Mouse (Mus musculus) neural tube, embryonic 13.5 days (tissue): ENCODE data around the gene Pla2g2c. TPM values are rescaled to one million over a fixed set of nuclear protein-coding genes. Genes with fewer than 3 reads are reported as not detected.
A peak's percentile ranks its signal among the peaks of the same experiment; 100 is the strongest.

Experiments used
- ATAC-seq: fragments of 200-750 bp; cut with Nextera tagmentation; 2 replicates; pipeline ENCODE4 v1.8.0; 2017; ENCODE audit warnings: low read depth, mild to moderate bottlenecking, moderate TSS enrichment, moderate library complexity
- H3K27ac ChIP-seq: fragments of 300-500 bp; sonication (generic); replicated peaks from 2 replicates; pipeline ENCODE4 v1.5.1; 2015; ENCODE audit warnings: moderate library complexity, mild to moderate bottlenecking, inconsistent platforms
- H3K27me3 ChIP-seq: fragments of 300-500 bp; sonication (generic); 2 replicates; pipeline ENCODE4 v1.6.1; 2015; ENCODE audit warnings: mild to moderate bottlenecking, inconsistent platforms
- H3K36me3 ChIP-seq: fragments of 300-500 bp; sonication (generic); 2 replicates; pipeline ENCODE4 v1.6.1; 2015; ENCODE audit warnings: mild to moderate bottlenecking, inconsistent platforms
- H3K4me1 ChIP-seq: fragments of 300-500 bp; sonication (generic); replicated peaks from 2 replicates; pipeline ENCODE4 v1.6.1; 2015; ENCODE audit warnings: inconsistent platforms
- H3K4me2 ChIP-seq: fragments of 300-500 bp; sonication (generic); 2 replicates; pipeline ENCODE4 v1.6.1; 2015; ENCODE audit warnings: inconsistent platforms, mild to moderate bottlenecking, moderate library complexity
- H3K4me3 ChIP-seq: fragments of 300-500 bp; sonication (generic); 2 replicates; pipeline ENCODE4 v1.5.1; 2015; ENCODE audit warnings: mild to moderate bottlenecking, inconsistent platforms
- H3K9ac ChIP-seq: fragments of 300-500 bp; sonication (generic); 2 replicates; pipeline ENCODE4 v1.6.1; 2015; ENCODE audit warnings: moderate library complexity, mild to moderate bottlenecking, inconsistent platforms
- H3K9me3 ChIP-seq: fragments of 300-500 bp; sonication (generic); 2 replicates; pipeline ENCODE4 v1.6.1; 2016; ENCODE audit warnings: inconsistent platforms
- WGBS: fragments of 180-500 bp; shearing (Covaris S2); methylation state at CpG from one replicate; pipeline ENCODE4 v1.1.7; 2015; 5-methylcytosine and 5-hydroxymethylcytosine counted together
- polyA plus RNA-seq: library from polyadenylated mRNA; unstranded; fragments of >200 nt; fragmentation: Nextera tagmentation; extraction: Ambion mirVana; gene quantifications from 2 replicates; pipeline ENCODE4 v1.2.1, GENCODE M21; 2015

The Pla2g2c gene
- polyA plus RNA-seq, 1 experiment from 2014 or later = 0.39 TPM

DNA sequence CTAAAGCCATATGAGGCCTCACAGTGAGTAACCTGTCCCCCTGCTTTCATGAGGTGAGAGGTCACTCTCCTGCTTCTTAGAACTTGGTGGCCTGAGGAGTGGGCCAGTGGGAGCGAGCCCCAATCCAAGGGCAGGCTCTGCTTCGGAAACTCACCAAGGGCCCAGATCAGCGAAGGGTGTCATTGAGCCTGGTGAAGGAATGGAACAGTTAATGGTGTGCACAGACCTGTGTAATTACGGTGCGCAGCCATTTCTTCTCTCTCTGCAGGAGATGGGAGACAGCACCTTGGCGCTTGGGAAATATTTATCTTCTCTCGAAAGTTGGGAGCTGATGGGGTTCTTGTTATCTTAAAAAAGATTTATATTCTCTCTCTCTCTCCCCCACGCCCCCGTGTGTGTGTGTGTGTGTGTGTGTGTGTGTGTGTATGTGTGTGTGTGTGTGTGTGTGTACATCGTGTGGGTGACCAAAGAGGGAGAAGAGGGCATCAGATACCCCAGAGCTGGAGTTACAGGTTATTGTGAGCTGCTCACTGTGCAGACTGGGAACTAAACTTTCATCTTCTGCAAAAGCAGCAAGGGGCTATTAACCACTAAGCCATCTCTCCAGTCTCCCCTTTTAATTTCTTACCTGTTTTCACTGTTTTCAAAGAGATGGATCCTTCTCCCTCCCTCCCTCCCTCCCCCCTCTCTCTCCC lies 27.3 kb upstream of the Pla2g2c start:
- WGBS = 17% methylated on average over 7 of the region's 10 CpGs
- Histone ChIP-seq H3K27ac (no peak overlapping the region), H3K36me3 (no peaks in the 10 kb centered on the region), H3K27me3 (peaks cover 7% of the 10 kb centered on the region; the same call in 1 of the 2 replicates), H3K4me3 (no peak overlapping the region), H3K4me2 (no peak overlapping the region), H3K4me1 (peaks cover 33% of the 10 kb centered on the region), H3K9ac (no peak overlapping the region), H3K9me3 (no peaks in the 10 kb centered on the region)
- ATAC-seq = no peak

- peaks cover 4% of the 10 kb centered on the region; the same call in 1 of the 2 replicates for H3K27me3 ChIP-seq
- H3K9me3 ChIP-seq = no peaks in the 10 kb centered on the region
- H3K4me1 ChIP-seq = peaks cover 23% of the 10 kb centered on the region
- H3K36me3 ChIP-seq = no peaks in the 10 kb centered on the region
- no peak overlapping the region for H3K9ac ChIP-seq
- ATAC-seq = no peak
- H3K4me3 ChIP-seq = no peak overlapping the region
- WGBS = 52% methylated on average over 2 of the region's 2 CpGs
- H3K27ac ChIP-seq = no peak overlapping the region
- no peak overlapping the region for H3K4me2 ChIP-seq
These were observed 26.3 kb upstream of the Pla2g2c start for GRCm38 (mm10) chr4:138698296-138698695.

- no peak overlapping the region for H3K27ac ChIP-seq
- H3K4me1 ChIP-seq = peaks cover 13% of the 10 kb centered on the region
- H3K4me3 ChIP-seq = no peak overlapping the region
- 27% methylated on average over 15 of the region's 15 CpGs for WGBS
- peak; percentile 75 for ATAC-seq
- H3K9ac ChIP-seq = no peak overlapping the region
- H3K27me3 ChIP-seq = peaks cover 4% of the 10 kb centered on the region; the same call in 1 of the 2 replicates
- no peak overlapping the region for H3K4me2 ChIP-seq
- H3K9me3 ChIP-seq = no peaks in the 10 kb centered on the region
- no peaks in the 10 kb centered on the region for H3K36me3 ChIP-seq
These were observed 24.2 kb upstream of the Pla2g2c start for GRCm38 (mm10) chr4:138700184-138700982.

DNA sequence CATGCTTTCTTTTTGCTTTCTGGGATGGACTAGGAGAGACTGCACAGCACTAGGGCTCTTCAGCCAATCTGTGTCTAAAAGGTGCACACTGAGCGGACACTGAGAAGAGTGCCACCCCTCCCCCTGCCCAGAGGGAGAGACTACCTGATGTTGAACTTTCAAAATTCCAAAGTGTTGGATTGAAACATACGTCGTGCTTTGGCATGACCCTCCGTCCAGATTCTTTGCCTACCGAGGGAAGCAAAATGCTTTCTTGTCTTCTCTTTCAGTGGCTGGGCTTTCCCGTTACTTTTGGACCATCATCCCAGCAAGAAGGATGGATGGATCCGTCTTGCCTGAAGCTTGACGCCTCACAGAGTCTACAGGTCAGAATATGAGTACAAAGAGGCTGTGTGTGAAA lies 23.5 kb upstream of the Pla2g2c start:
- no peak overlapping the region for H3K27ac ChIP-seq
- peak; percentile 43; the same call in 1 of the 2 replicates for ATAC-seq

DNA sequence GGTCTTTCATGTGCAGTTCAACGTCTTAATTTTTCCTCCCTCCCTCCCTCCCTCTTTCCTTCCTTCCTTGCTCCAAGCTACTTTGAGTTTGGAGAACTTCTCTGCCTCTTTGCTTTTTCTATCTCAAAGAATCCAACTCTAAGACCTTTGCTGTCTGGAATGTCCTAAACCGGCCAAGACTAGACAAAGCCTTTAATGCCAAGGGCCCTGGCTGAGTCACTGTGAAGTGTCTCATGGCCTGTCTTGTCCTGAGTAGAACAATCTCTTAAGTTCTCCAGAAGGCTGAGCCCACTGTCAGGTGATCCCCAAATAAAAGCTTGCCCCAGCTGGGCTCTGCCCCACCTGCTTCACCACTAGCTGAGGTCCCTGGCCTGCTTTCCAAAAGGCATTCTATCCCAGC lies 22.6 kb upstream of the Pla2g2c start:
- no peak for ATAC-seq

More for the DNA sequence above, 23.5 kb upstream of the Pla2g2c start:
- H3K36me3 ChIP-seq = no peaks in the 10 kb centered on the region
- H3K4me1 ChIP-seq = peaks cover 13% of the 10 kb centered on the region
- no peaks in the 10 kb centered on the region for H3K9me3 ChIP-seq
- H3K9ac ChIP-seq = no peak overlapping the region
- H3K27me3 ChIP-seq = peaks cover 4% of the 10 kb centered on the region; the same call in 1 of the 2 replicates
- no peak overlapping the region for H3K4me2 ChIP-seq
- 74% methylated on average over 8 of the region's 8 CpGs for WGBS
- H3K4me3 ChIP-seq = no peak overlapping the region

GRCm38 (mm10) chr4:138702528-138702927 lies 22.1 kb upstream of the Pla2g2c start:
- no peaks in the 10 kb centered on the region; the same call in 1 of the 2 replicates for H3K27me3 ChIP-seq
- H3K27ac ChIP-seq = no peak overlapping the region
- H3K9ac ChIP-seq = no peak overlapping the region
- H3K36me3 ChIP-seq = no peaks in the 10 kb centered on the region
- H3K4me1 ChIP-seq = no peaks in the 10 kb centered on the region
- H3K4me2 ChIP-seq = no peak overlapping the region
- no peaks in the 10 kb centered on the region for H3K9me3 ChIP-seq
- no peak for ATAC-seq
- no peak overlapping the region for H3K4me3 ChIP-seq
- WGBS = 78% methylated on average over 8 of the region's 8 CpGs

More for the DNA sequence above, 22.6 kb upstream of the Pla2g2c start:
- Histone ChIP-seq H3K36me3 (no peaks in the 10 kb centered on the region), H3K4me2 (no peak overlapping the region), H3K4me1 (peaks cover 4% of the 10 kb centered on the region), H3K27me3 (no peaks in the 10 kb centered on the region; the same call in 1 of the 2 replicates), H3K9ac (no peak overlapping the region), H3K27ac (no peak overlapping the region), H3K4me3 (no peak overlapping the region), H3K9me3 (no peaks in the 10 kb centered on the region)
- WGBS = 83% methylated on average over 2 of the region's 2 CpGs

DNA sequence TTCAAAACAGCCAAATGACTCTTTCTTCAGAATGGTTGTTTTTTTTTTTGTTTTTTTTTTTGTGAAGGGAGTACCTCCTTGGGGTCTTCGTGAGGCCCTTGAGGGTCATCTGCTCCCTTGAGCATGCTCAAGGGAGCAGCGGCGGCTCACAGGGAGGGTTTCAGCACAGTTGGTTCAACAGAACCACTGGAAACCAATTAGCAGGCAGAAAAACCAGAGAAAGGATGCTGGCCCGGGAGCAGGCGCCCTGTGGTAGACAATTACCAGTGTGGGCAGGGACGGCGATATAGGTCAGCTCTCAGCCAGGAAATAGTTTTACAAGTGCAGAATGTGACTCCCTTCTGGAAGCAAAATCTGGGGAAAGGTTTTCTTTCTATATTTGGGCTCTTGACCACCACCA lies 21.0 kb upstream of the Pla2g2c start:
- H3K27ac ChIP-seq = no peak overlapping the region
- no peak overlapping the region for H3K9ac ChIP-seq
- H3K4me1 ChIP-seq = no peaks in the 10 kb centered on the region; the same call in 1 of the 2 replicates
- ATAC-seq = no peak
- no peaks in the 10 kb centered on the region; the same call in 1 of the 2 replicates for H3K27me3 ChIP-seq
- H3K4me3 ChIP-seq = no peak overlapping the region
- no peaks in the 10 kb centered on the region for H3K9me3 ChIP-seq
- H3K4me2 ChIP-seq = no peak overlapping the region
- H3K36me3 ChIP-seq = no peaks in the 10 kb centered on the region
- 55% methylated on average over 7 of the region's 7 CpGs for WGBS

- Histone ChIP-seq H3K27me3 (no peaks in the 10 kb centered on the region; the same call in 1 of the 2 replicates), H3K4me1 (no peaks in the 10 kb centered on the region; the same call in 1 of the 2 replicates), H3K9ac (no peak overlapping the region), H3K4me3 (no peak overlapping the region), H3K27ac (no peak overlapping the region), H3K36me3 (no peaks in the 10 kb centered on the region), H3K4me2 (no peak overlapping the region), H3K9me3 (no peaks in the 10 kb centered on the region)
- no peak for ATAC-seq
- 90% methylated on average over 4 of the region's 4 CpGs for WGBS
These were observed 20.4 kb upstream of the Pla2g2c start for GRCm38 (mm10) chr4:138704169-138704568.

DNA sequence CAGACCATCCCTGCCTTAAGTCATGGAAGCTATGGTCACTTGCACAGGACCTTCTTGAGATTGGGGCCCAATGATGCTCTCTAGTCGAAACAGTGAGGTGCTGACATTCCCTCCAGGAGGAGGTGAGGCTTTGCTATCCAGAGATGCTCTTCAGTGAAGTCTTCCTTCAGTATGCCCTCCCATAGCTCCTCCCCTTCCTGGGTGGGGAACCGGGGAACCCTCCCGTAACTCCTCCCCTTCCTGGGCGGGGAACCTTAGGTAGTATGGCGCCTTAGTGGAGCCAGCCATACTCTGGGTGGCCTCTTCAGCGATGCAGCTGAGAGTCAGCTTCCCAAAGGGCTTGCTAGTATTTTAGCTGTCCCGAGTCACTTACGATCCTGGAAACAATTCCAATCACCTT lies 18.0 kb upstream of the Pla2g2c start:
- WGBS = 94% methylated on average over 8 of the region's 8 CpGs

DNA sequence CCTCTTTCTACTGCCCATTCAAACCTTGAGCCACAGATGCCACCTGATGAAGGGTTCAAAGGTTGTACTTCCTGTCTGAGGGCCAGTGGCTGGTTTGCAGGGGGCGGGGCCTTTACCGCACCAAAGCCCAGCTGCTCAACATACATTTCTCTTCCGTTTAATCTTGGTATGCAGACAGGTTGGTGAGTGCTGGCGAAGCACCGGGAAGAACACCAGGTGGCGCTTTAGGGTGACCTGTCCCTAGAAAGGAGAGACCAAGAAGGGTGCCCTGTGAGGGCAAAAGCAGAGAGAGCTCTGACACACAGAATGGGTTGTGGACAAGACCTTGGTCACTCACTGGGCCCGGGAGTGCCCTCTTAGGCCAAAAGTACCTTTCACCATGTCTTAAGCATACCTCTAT lies 16.0 kb upstream of the Pla2g2c start:
- H3K4me1 ChIP-seq = peaks cover 15% of the 10 kb centered on the region
- H3K27me3 ChIP-seq = no peaks in the 10 kb centered on the region
- H3K36me3 ChIP-seq = no peaks in the 10 kb centered on the region
- no peak overlapping the region for H3K9ac ChIP-seq
- no peak for ATAC-seq
- H3K27ac ChIP-seq = no peak overlapping the region
- H3K4me2 ChIP-seq = no peak overlapping the region
- 9% methylated on average over 7 of the region's 7 CpGs for WGBS
- no peak overlapping the region for H3K4me3 ChIP-seq
- no peaks in the 10 kb centered on the region for H3K9me3 ChIP-seq

More for the DNA sequence above, 18.0 kb upstream of the Pla2g2c start:
- Histone ChIP-seq H3K27me3 (no peaks in the 10 kb centered on the region; the same call in 1 of the 2 replicates), H3K4me3 (no peak overlapping the region), H3K36me3 (no peaks in the 10 kb centered on the region), H3K9ac (no peak overlapping the region), H3K27ac (no peak overlapping the region), H3K9me3 (no peaks in the 10 kb centered on the region), H3K4me2 (no peak overlapping the region), H3K4me1 (peaks cover 15% of the 10 kb centered on the region)
- no peak for ATAC-seq

DNA sequence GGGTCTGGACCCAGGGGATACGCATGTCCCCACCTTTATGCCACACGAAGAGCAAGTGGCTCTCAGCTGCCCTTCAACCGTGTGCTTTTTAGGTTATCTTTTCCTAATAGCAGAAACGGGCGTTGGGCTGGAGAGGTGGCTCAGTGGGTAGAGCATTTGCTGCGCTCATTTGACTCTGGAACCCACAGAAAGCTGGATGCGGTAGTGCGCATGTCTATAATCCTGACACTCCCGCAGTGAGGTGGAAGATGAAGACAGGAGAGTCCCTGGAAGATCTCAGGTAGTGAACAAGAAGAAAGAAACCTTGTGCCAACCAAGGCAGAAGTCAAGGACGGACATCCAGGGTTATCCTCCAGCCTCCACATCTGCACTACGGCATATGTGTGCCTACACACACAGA lies 15.3 kb upstream of the Pla2g2c start:
- H3K9ac ChIP-seq = no peak overlapping the region
- H3K4me2 ChIP-seq = no peak overlapping the region
- no peak for ATAC-seq
- H3K9me3 ChIP-seq = no peaks in the 10 kb centered on the region
- no peaks in the 10 kb centered on the region for H3K27me3 ChIP-seq
- H3K36me3 ChIP-seq = no peaks in the 10 kb centered on the region
- H3K4me1 ChIP-seq = peaks cover 15% of the 10 kb centered on the region
- no peak overlapping the region for H3K4me3 ChIP-seq
- 83% methylated on average over 11 of the region's 11 CpGs for WGBS
- H3K27ac ChIP-seq = no peak overlapping the region

DNA sequence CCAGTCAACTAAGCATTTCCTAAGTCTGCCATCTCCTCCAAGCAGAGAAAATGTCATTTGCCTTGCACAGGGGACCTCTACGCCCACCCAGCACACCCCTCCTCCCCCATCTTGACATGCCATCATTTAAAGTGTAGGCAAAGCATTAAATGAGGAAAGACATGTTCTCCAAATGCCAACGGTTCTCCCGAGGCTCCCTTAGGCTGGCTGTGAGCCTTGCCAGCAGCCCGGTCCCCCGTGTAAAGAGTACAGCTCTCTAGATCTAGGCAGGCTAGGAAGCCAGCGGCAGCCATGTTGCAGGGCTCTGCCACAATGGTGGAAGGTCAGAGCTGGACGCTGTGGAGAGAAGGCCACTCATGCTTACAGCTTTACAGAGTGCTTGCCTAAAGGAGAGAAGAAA lies 14.6 kb upstream of the Pla2g2c start:
- Histone ChIP-seq H3K4me2 (no peak overlapping the region), H3K27me3 (no peaks in the 10 kb centered on the region), H3K4me3 (no peak overlapping the region), H3K9ac (no peak overlapping the region), H3K9me3 (no peaks in the 10 kb centered on the region), H3K4me1 (peaks cover 15% of the 10 kb centered on the region), H3K27ac (peak overlapping the region; percentile 72), H3K36me3 (no peaks in the 10 kb centered on the region)
- WGBS = 61% methylated on average over 7 of the region's 7 CpGs
- peak; percentile 70 for ATAC-seq
